Mouse (Mus musculus) liver, embryonic 14.5 days (tissue): ENCODE data around the gene Dok7.

Experiments used
- CTCF ChIP-seq: IDR thresholded peaks from 2 replicates; pipeline ENCODE4 v1.5.1; 2016; ENCODE audit warnings: antibody characterized with exemption, low read depth, control low read depth
- EP300 ChIP-seq: IDR thresholded peaks from 2 replicates; pipeline ENCODE4 v1.6.1; 2016; ENCODE audit warnings: antibody characterized with exemption, low read depth

GRCm38 (mm10) chr5:35117633-35118032, 61.1 kb downstream of the Dok7 start:
- TF ChIP-seq CTCF (no peak), EP300 (no peak)
